Mouse (Mus musculus): ENCODE results near the gene Zdhhc19. TPM values are rescaled to one million over a fixed set of nuclear protein-coding genes. Genes with fewer than 3 reads are reported as not detected.

Gene Zdhhc19
- total and polyA plus RNA-seq, 3 experiments = not detected

DNA sequence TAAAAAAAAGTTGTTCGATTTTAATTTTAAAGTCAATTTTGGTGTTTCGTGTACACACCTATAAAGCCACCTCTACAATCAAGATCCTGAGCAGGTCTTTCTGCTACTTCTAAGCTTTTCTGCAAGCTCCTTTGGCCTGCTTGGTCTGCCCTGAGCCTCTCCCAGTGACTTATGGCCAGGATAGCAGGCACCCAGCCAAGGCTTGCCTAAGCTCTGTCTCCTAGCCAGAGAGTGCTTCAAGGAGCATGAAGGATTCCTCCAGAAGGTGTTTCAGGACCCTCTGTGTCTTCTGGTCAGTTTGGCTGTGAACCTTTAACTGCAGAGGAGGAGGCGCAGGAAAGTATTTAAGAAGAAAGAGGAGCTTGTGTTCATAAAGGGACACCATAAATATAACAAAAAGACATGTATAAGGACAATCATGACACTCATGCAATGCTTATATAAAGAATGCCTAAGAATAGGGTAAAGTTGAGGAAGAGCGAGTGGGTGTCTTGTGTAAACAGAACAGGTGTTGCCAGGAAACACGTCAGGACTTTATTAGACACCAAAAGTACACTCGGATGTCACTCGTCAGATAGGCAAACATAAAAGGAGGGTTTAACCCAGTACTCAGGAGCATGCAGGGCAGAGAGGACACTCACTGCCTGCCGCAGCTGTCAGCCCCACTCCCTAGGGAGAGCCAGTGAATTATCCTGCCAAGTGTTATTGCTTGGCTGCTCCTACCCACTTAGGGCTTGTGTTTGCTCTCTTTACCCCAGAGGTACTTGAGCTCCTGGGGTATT lies 27.6 kb downstream of the Zdhhc19 start:
- DNase-seq (ENCODE audit: low spot score) (no peak), ATAC-seq (ENCODE audit: extremely low read depth, insufficient number of reproducible peaks, low FRiP score, poor library complexity, severe bottlenecking) (no peak)
- TF ChIP-seq GATA2 (IDR thresholded peaks at IDR 0.05; ENCODE audit: borderline replicate concordance, low read depth, low read length) = no peak
- no peak for TF ChIP-seq CTCF (IDR thresholded peaks at IDR 0.05; ENCODE audit: low read depth, low read length)
- TF ChIP-seq POLR2AphosphoS5 (IDR thresholded peaks at IDR 0.05; ENCODE audit: insufficient replicate concordance, low read depth, low read length) = no peak
- no peak for TF ChIP-seq TAL1 (conservative IDR thresholded peaks at IDR 0.05; ENCODE audit: low read depth, low read length)
- no peak for TF ChIP-seq GATA1 (IDR thresholded peaks at IDR 0.05; ENCODE audit: borderline replicate concordance, low read length)
- Histone ChIP-seq H3K9me3 (replicated peaks) (no peaks in the 10 kb centered on the region), H3K27me3 (ENCODE audit: insufficient read depth, low read length) (no peaks in the 10 kb centered on the region), H3K36me3 (replicated peaks) (no peaks in the 10 kb centered on the region), H3K4me3 (ENCODE audit: low read depth, low read length) (no peak overlapping the region), H3K4me1 (ENCODE audit: insufficient read depth, low read depth, low read length) (peaks cover 76% of the 10 kb centered on the region)

- Histone ChIP-seq H3K4me1 (ENCODE audit: insufficient read depth, low read depth, low read length) (peaks cover 76% of the 10 kb centered on the region), H3K9me3 (replicated peaks) (no peaks in the 10 kb centered on the region), H3K36me3 (replicated peaks) (no peaks in the 10 kb centered on the region), H3K4me3 (ENCODE audit: low read depth, low read length) (no peak overlapping the region), H3K27me3 (ENCODE audit: insufficient read depth, low read length) (no peaks in the 10 kb centered on the region)
- DNase-seq (ENCODE audit: low spot score) = no peak
- TF ChIP-seq TAL1 (conservative IDR thresholded peaks at IDR 0.05; ENCODE audit: low read depth, low read length) = no peak
- TF ChIP-seq CTCF (IDR thresholded peaks at IDR 0.05; ENCODE audit: low read depth, low read length) = no peak
- no peak for TF ChIP-seq POLR2AphosphoS5 (IDR thresholded peaks at IDR 0.05; ENCODE audit: insufficient replicate concordance, low read depth, low read length)
- TF ChIP-seq GATA1 (IDR thresholded peaks at IDR 0.05; ENCODE audit: borderline replicate concordance, low read length) = no peak
- no peak for TF ChIP-seq GATA2 (IDR thresholded peaks at IDR 0.05; ENCODE audit: borderline replicate concordance, low read depth, low read length)
- no peak for ATAC-seq (ENCODE audit: extremely low read depth, insufficient number of reproducible peaks, low FRiP score, poor library complexity, severe bottlenecking)
These were observed 28.2 kb downstream of the Zdhhc19 start for GRCm38 (mm10) chr16:32524244-32524615.

GRCm38 (mm10) chr16:32526906-32527305 lies 30.8 kb downstream of the Zdhhc19 start:
- H3K4me1 ChIP-seq (ENCODE audit: insufficient read depth, low read depth, low read length) = peaks cover 63% of the 10 kb centered on the region
- DNase-seq (ENCODE audit: low spot score) (no peak), ATAC-seq (ENCODE audit: extremely low read depth, insufficient number of reproducible peaks, low FRiP score, poor library complexity, severe bottlenecking) (no peak)

GRCm38 (mm10) chr16:32532878-32533826 lies 37.1 kb downstream of the Zdhhc19 start:
- peaks cover 6% of the 10 kb centered on the region; the same call in 1 of the 2 replicates for H3K9me3 ChIP-seq (replicated peaks)
- H3K27me3 ChIP-seq (ENCODE audit: insufficient read depth, low read length) = peaks cover 6% of the 10 kb centered on the region; the same call in 1 of the 2 replicates
- H3K4me1 ChIP-seq (ENCODE audit: insufficient read depth, low read depth, low read length) = peaks cover 49% of the 10 kb centered on the region
- ATAC-seq (ENCODE audit: extremely low read depth, insufficient number of reproducible peaks, low FRiP score, poor library complexity, severe bottlenecking) = no peak
- TF ChIP-seq GATA1 (IDR thresholded peaks at IDR 0.05; ENCODE audit: borderline replicate concordance, low read length) (no peak), POLR2AphosphoS5 (IDR thresholded peaks at IDR 0.05; ENCODE audit: insufficient replicate concordance, low read depth, low read length) (no peak), GATA2 (IDR thresholded peaks at IDR 0.05; ENCODE audit: borderline replicate concordance, low read depth, low read length) (no peak), CTCF (IDR thresholded peaks at IDR 0.05; ENCODE audit: low read depth, low read length) (no peak), TAL1 (conservative IDR thresholded peaks at IDR 0.05; ENCODE audit: low read depth, low read length) (no peak)
- H3K36me3 ChIP-seq (replicated peaks) = no peaks in the 10 kb centered on the region
- DNase-seq (ENCODE audit: low spot score) = no peak
- H3K4me3 ChIP-seq (ENCODE audit: low read depth, low read length) = no peak overlapping the region

More at GRCm38 (mm10) chr16:32526906-32527305, 30.8 kb downstream of the Zdhhc19 start:
- no peak for TF ChIP-seq POLR2AphosphoS5 (IDR thresholded peaks at IDR 0.05; ENCODE audit: insufficient replicate concordance, low read depth, low read length)
- no peak overlapping the region; the same call in 1 of the 2 replicates for H3K4me3 ChIP-seq (ENCODE audit: low read depth, low read length)
- H3K9me3 ChIP-seq (replicated peaks) = peaks cover 6% of the 10 kb centered on the region; the same call in 1 of the 2 replicates
- H3K27me3 ChIP-seq (ENCODE audit: insufficient read depth, low read length) = no peaks in the 10 kb centered on the region
- H3K36me3 ChIP-seq (replicated peaks) = no peaks in the 10 kb centered on the region

DNA sequence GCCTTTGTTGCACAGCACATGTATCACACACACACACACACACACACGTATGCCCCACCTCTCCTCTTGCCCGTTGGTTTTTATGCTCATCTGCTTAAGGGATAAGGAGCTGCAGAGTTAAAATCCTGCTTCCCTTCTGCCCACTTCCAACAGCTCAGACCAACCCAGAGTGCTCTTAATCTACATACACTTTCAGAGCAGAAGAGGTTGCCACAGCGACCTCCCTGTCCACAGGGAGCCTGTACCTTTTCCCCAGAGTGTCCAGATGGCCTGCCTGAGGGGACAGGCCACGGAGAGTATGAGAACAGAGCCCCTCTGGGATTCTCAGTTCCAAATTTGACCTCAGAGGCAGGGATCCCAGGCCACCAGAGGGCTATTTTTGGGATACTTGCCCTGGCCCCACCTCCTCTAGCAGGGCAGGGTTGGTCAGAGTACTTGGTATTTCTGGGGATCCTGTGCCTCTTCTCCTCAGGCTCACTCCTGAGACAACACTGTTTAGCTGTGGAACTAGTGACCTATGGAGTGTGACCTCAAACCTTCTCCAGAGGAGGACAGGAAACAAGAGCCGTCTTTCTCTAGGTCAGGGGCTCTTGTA lies 39.2 kb downstream of the Zdhhc19 start:
- Histone ChIP-seq H3K4me3 (ENCODE audit: low read depth, low read length) (no peak overlapping the region), H3K4me1 (ENCODE audit: insufficient read depth, low read depth, low read length) (peaks cover 47% of the 10 kb centered on the region), H3K36me3 (replicated peaks) (no peaks in the 10 kb centered on the region), H3K9me3 (replicated peaks) (peaks cover 6% of the 10 kb centered on the region; the same call in 1 of the 2 replicates), H3K27me3 (ENCODE audit: insufficient read depth, low read length) (peaks cover 6% of the 10 kb centered on the region; the same call in 1 of the 2 replicates)
- TF ChIP-seq TAL1 (conservative IDR thresholded peaks at IDR 0.05; ENCODE audit: low read depth, low read length) (no peak), GATA1 (IDR thresholded peaks at IDR 0.05; ENCODE audit: borderline replicate concordance, low read length) (no peak), POLR2AphosphoS5 (IDR thresholded peaks at IDR 0.05; ENCODE audit: insufficient replicate concordance, low read depth, low read length) (no peak), CTCF (IDR thresholded peaks at IDR 0.05; ENCODE audit: low read depth, low read length) (no peak), GATA2 (IDR thresholded peaks at IDR 0.05; ENCODE audit: borderline replicate concordance, low read depth, low read length) (no peak)
- DNase-seq (ENCODE audit: low spot score) = no peak
- no peak for ATAC-seq (ENCODE audit: extremely low read depth, insufficient number of reproducible peaks, low FRiP score, poor library complexity, severe bottlenecking)

Measured in G1E (cell line).